In the genomic region with DNA sequence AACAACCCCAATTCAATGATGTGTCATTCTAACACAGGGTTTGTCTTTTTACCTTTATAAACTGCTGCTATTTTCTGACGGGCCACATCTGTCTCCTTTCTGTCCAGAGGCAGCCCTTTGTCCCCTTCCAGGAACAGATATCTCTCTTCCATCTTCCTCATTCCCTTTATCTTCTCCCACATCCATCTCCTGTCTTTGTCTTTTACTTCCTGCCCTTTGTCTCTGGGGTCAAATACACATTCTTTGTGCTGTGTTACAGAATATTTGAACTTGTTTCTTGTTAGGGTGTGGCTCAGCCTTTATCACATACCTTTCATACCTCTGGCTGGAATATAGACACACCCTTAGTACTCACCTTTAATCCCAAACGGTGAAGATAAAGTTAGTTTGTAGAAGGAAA, we compare ENCODE assay signal across 43 mouse cellular contexts. TPM values are rescaled to one million over a fixed set of nuclear protein-coding genes. Genes with fewer than 3 reads are reported as not detected.
"Had no signal": no experiment of that assay in that cellular context is flagged by ENCODE, and none has a peak within 500 bp of the region (broad histone marks: within the 10 kb centered on the region; RNA-seq: fewer than 3 reads in every experiment).

No protein-coding gene starts in this region.

- DNase-seq: gastrocnemius, postnatal 14 days; gastrocnemius, postnatal 36 days; heart, adult 11 months; heart, adult 2 months; heart, postnatal 14 days; heart, postnatal 36 days; kidney, adult 18-20 months; kidney, adult 8-10 months; kidney, postnatal 10 days; kidney, postnatal 36 days; layer of hippocampus, adult 9-11 months; layer of hippocampus, postnatal 36 days; left cerebral cortex, postnatal 4 days had no signal

- H3K36me3 ChIP-seq: heart, embryonic 13.5 days; heart, embryonic 15.5 days; hindbrain, embryonic 13.5 days; hindbrain, embryonic 15.5 days; limb, embryonic 13.5 days; limb, embryonic 15.5 days; liver, embryonic 12.5 days had no signal

- H3K27me3 ChIP-seq: heart, embryonic 13.5 days; heart, embryonic 15.5 days; hindbrain, embryonic 13.5 days; hindbrain, embryonic 15.5 days; limb, embryonic 13.5 days; limb, embryonic 15.5 days; liver, embryonic 12.5 days had no signal

- H3K9me3 ChIP-seq: heart, embryonic 15.5 days; hindbrain, embryonic 13.5 days; hindbrain, embryonic 15.5 days; limb, embryonic 13.5 days; limb, embryonic 15.5 days; liver, embryonic 12.5 days had no signal

- H3K27ac ChIP-seq: heart, adult 2 months; heart, embryonic 13.5 days; heart, embryonic 15.5 days; hindbrain, embryonic 13.5 days; hindbrain, embryonic 15.5 days; hindbrain, postnatal 0 days; limb, embryonic 13.5 days; limb, embryonic 15.5 days; liver, embryonic 12.5 days; liver, embryonic 14.5 days had no signal

- H3K4me1 ChIP-seq: heart, embryonic 13.5 days; heart, embryonic 15.5 days; hindbrain, embryonic 13.5 days; hindbrain, embryonic 15.5 days; liver, embryonic 12.5 days had no signal

- H3K4me3 ChIP-seq: heart, adult 2 months; heart, embryonic 13.5 days; heart, embryonic 15.5 days; hindbrain, embryonic 13.5 days; hindbrain, embryonic 15.5 days; limb, embryonic 13.5 days; limb, embryonic 15.5 days; liver, embryonic 12.5 days had no signal

- H3K9ac ChIP-seq: heart, embryonic 13.5 days; heart, embryonic 15.5 days; hindbrain, embryonic 13.5 days; hindbrain, embryonic 15.5 days; limb, embryonic 13.5 days; limb, embryonic 15.5 days; liver, embryonic 12.5 days; liver, embryonic 14.5 days had no signal

RNA-seq across cellular contexts. Expression of gene Akr1cl, which starts 5.0 kb away (rescaled TPM):
- total RNA-seq: gastrocnemius, postnatal 14 days; gastrocnemius, postnatal 36 days; heart, adult 2 months; heart, postnatal 36 days; hematopoietic stem cell, adult 5-6 weeks; hindbrain, postnatal 0 days; layer of hippocampus, adult 18-20 months; layer of hippocampus, postnatal 14 days; layer of hippocampus, postnatal 36 days; left cerebral cortex, adult 18-20 months; left cerebral cortex, postnatal 10 days; left cerebral cortex, postnatal 25 days; left cerebral cortex, postnatal 4 days had no signal
- polyA plus RNA-seq: hindbrain, embryonic 13.5 days; kidney, embryonic 14.5 days; liver, adult 2 months; liver, embryonic 12.5 days had no signal

RNA-seq across cellular contexts. Expression of gene Cryge, which starts 13.4 kb away (rescaled TPM):
- total RNA-seq: gastrocnemius, adult 18-20 months; gastrocnemius, adult 8-10 months; gastrocnemius, postnatal 14 days; gastrocnemius, postnatal 36 days; heart, adult 2 months; heart, postnatal 14 days; heart, postnatal 36 days; hematopoietic stem cell, adult 5-6 weeks; hindbrain, postnatal 0 days; layer of hippocampus, adult 18-20 months; layer of hippocampus, adult 8-10 months; layer of hippocampus, postnatal 14 days; layer of hippocampus, postnatal 36 days; left cerebral cortex, adult 18-20 months; left cerebral cortex, adult 8-10 months; left cerebral cortex, postnatal 10 days; left cerebral cortex, postnatal 25 days; left cerebral cortex, postnatal 4 days; liver, adult 2 months had no signal
- polyA plus RNA-seq: heart, adult 2 months; heart, embryonic 11.5 days; heart, embryonic 13.5 days; heart, embryonic 15.5 days; heart, postnatal 0 days; hindbrain, embryonic 11.5 days; hindbrain, embryonic 13.5 days; hindbrain, embryonic 15.5 days; hindbrain, postnatal 0 days; intestine, embryonic 14.5 days; intestine, postnatal 0 days; kidney, embryonic 14.5 days; kidney, embryonic 16.5 days; large intestine, adult 2 months; limb, embryonic 11.5 days; limb, embryonic 13.5 days; limb, embryonic 15.5 days; liver, adult 2 months; liver, embryonic 12.5 days; liver, embryonic 14.5 days had no signal

RNA-seq across cellular contexts. Expression of gene Crygd, which starts 25.7 kb away (rescaled TPM):
- total RNA-seq: gastrocnemius, adult 18-20 months; gastrocnemius, adult 8-10 months; gastrocnemius, postnatal 14 days; gastrocnemius, postnatal 36 days; heart, adult 2 months; heart, postnatal 14 days; heart, postnatal 36 days; hematopoietic stem cell, adult 5-6 weeks; hindbrain, postnatal 0 days; layer of hippocampus, adult 18-20 months; layer of hippocampus, adult 8-10 months; layer of hippocampus, postnatal 14 days; layer of hippocampus, postnatal 36 days; left cerebral cortex, adult 18-20 months; left cerebral cortex, adult 8-10 months; left cerebral cortex, postnatal 10 days; left cerebral cortex, postnatal 25 days; left cerebral cortex, postnatal 4 days; liver, adult 2 months had no signal
- polyA plus RNA-seq: heart, adult 2 months; heart, embryonic 11.5 days; heart, embryonic 13.5 days; heart, embryonic 15.5 days; heart, postnatal 0 days; hindbrain, embryonic 11.5 days; hindbrain, embryonic 13.5 days; hindbrain, postnatal 0 days; intestine, embryonic 14.5 days; intestine, postnatal 0 days; kidney, embryonic 14.5 days; kidney, embryonic 16.5 days; large intestine, adult 2 months; limb, embryonic 11.5 days; limb, embryonic 13.5 days; limb, embryonic 15.5 days; liver, adult 2 months; liver, embryonic 12.5 days; liver, embryonic 14.5 days had no signal

RNA-seq across cellular contexts. Expression of gene Crygc, which starts 35.9 kb away (rescaled TPM):
- total RNA-seq: gastrocnemius, adult 18-20 months; gastrocnemius, adult 8-10 months; gastrocnemius, postnatal 14 days; gastrocnemius, postnatal 36 days; heart, adult 2 months; heart, postnatal 14 days; heart, postnatal 36 days; hematopoietic stem cell, adult 5-6 weeks; hindbrain, postnatal 0 days; layer of hippocampus, adult 18-20 months; layer of hippocampus, adult 8-10 months; layer of hippocampus, postnatal 14 days; layer of hippocampus, postnatal 36 days; left cerebral cortex, adult 18-20 months; left cerebral cortex, adult 8-10 months; left cerebral cortex, postnatal 10 days; left cerebral cortex, postnatal 25 days; left cerebral cortex, postnatal 4 days; liver, adult 2 months had no signal
- polyA plus RNA-seq: heart, adult 2 months; heart, embryonic 11.5 days; heart, embryonic 13.5 days; heart, embryonic 15.5 days; heart, postnatal 0 days; hindbrain, embryonic 11.5 days; hindbrain, embryonic 13.5 days; hindbrain, embryonic 15.5 days; hindbrain, postnatal 0 days; intestine, embryonic 14.5 days; intestine, postnatal 0 days; kidney, embryonic 14.5 days; kidney, embryonic 16.5 days; large intestine, adult 2 months; limb, embryonic 11.5 days; limb, embryonic 13.5 days; limb, embryonic 15.5 days; liver, adult 2 months; liver, embryonic 12.5 days; liver, embryonic 14.5 days had no signal

RNA-seq across cellular contexts. Expression of gene Crygb, which starts 44.5 kb away (rescaled TPM):
- total RNA-seq: gastrocnemius, adult 18-20 months; gastrocnemius, adult 8-10 months; gastrocnemius, postnatal 14 days; gastrocnemius, postnatal 36 days; heart, adult 2 months; heart, postnatal 14 days; heart, postnatal 36 days; hematopoietic stem cell, adult 5-6 weeks; hindbrain, postnatal 0 days; layer of hippocampus, adult 18-20 months; layer of hippocampus, adult 8-10 months; layer of hippocampus, postnatal 14 days; layer of hippocampus, postnatal 36 days; left cerebral cortex, adult 18-20 months; left cerebral cortex, adult 8-10 months; left cerebral cortex, postnatal 10 days; left cerebral cortex, postnatal 25 days; left cerebral cortex, postnatal 4 days; liver, adult 2 months had no signal
- polyA plus RNA-seq: gonadal fat pad, adult 2 months; heart, adult 2 months; heart, postnatal 0 days; hindbrain, embryonic 11.5 days; hindbrain, embryonic 13.5 days; intestine, embryonic 14.5 days; intestine, postnatal 0 days; kidney, embryonic 14.5 days; kidney, embryonic 16.5 days; large intestine, adult 2 months; limb, embryonic 11.5 days; limb, embryonic 15.5 days; liver, adult 2 months; liver, embryonic 12.5 days; liver, embryonic 14.5 days had no signal
